Mouse (Mus musculus): ENCODE data around the gene Eif6.

GRCm38 (mm10) chr2:155805231-155805924, 21.3 kb downstream of the Eif6 start:
- TF ChIP-seq POLR2A (IDR thresholded peaks at IDR 0.05; ENCODE audit: extremely low read depth, insufficient read depth, low read length) (no peak), CTCF (IDR thresholded peaks at IDR 0.05; ENCODE audit: extremely low read depth, insufficient read depth, low read length) (no peak)
